Mouse (Mus musculus): Measurements from ENCODE around the gene Atf7. TPM values are rescaled to one million over a fixed set of nuclear protein-coding genes. Genes with fewer than 3 reads are reported as not detected.
"Not testable (repeated sequence)": the region's sequence is repeated elsewhere in the genome, so short reads cannot be mapped to it uniquely, and the experiment has no call there.

Gene Atf7
- polyA plus RNA-seq, 1 experiment: 84.6 TPM

DNA sequence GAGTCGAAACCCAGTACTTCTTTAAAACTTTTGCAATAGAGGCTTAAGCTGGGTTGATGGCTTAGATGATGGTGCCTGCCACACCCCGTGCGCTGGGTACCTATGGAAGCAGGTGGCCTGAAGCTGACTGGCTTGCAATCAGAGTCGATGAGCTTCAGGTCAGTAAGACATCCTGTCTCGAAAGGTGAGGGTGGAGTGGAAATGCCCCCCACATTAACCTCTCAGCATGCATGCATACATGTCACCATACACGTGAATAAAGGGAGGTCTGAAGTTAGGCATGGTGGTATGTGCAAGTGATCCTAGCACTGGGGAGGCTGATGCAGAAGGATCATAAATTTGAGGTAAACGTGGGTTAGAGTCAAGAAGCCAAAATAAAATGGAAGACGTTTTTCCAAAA, 44.3 kb upstream of the Atf7 start:
- TF ChIP-seq POLR2A (IDR thresholded peaks at IDR 0.05; ENCODE audit: low read depth, low read length) (no peak), CTCF (conservative IDR thresholded peaks at IDR 0.05; ENCODE audit: insufficient read depth, insufficient read length, low read depth, low read length) (no peak)
- Histone ChIP-seq H3K27ac (ENCODE audit: insufficient read depth, low read depth, low read length) (no peak overlapping the region), H3K4me1 (ENCODE audit: control insufficient read depth, insufficient read depth, low read length) (peaks cover 6% of the 10 kb centered on the region), H3K27me3 (replicated peaks; ENCODE audit: control insufficient read depth, insufficient read depth, low read length) (no peaks in the 10 kb centered on the region), H3K36me3 (ENCODE audit: control insufficient read depth, insufficient read depth, low read length) (no peaks in the 10 kb centered on the region), H3K4me3 (ENCODE audit: insufficient read depth, low read depth, low read length) (no peak overlapping the region)
- no peak for DNase-seq
- 61% methylated on average over 8 of the region's 8 CpGs for WGBS

DNA sequence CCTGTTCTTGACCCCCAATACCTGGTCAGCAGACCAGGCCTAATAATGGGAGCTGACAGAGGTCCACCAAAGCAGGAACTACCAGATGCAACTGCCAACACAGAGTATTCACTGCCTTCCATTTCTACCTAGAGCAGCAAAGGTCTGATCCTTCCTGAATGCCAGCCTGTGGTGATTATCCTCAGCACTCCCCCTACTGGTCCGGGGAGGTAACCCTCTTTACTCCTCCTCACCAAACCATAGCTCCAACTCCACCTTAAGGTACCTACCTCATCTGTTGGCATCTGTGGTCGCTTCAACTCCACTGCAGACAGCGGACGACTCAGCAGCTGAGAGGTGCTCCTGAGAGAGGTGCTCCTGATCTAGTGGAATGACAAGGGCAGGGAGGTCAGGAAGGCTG, 40.2 kb upstream of the Atf7 start:
- H3K27me3 ChIP-seq (replicated peaks; ENCODE audit: control insufficient read depth, insufficient read depth, low read length): no peaks in the 10 kb centered on the region
- WGBS: 32% methylated on average over 4 of the region's 4 CpGs
- no peak overlapping the region for H3K4me3 ChIP-seq (ENCODE audit: insufficient read depth, low read depth, low read length)
- peaks cover 10% of the 10 kb centered on the region for H3K36me3 ChIP-seq (ENCODE audit: control insufficient read depth, insufficient read depth, low read length)
- TF ChIP-seq CTCF (conservative IDR thresholded peaks at IDR 0.05; ENCODE audit: insufficient read depth, insufficient read length, low read depth, low read length): peak; percentile 82
- no peak for TF ChIP-seq POLR2A (IDR thresholded peaks at IDR 0.05; ENCODE audit: low read depth, low read length)
- peak; percentile 68 for DNase-seq
- peaks cover 4% of the 10 kb centered on the region for H3K4me1 ChIP-seq (ENCODE audit: control insufficient read depth, insufficient read depth, low read length)
- H3K27ac ChIP-seq (ENCODE audit: insufficient read depth, low read depth, low read length): no peak overlapping the region

DNA sequence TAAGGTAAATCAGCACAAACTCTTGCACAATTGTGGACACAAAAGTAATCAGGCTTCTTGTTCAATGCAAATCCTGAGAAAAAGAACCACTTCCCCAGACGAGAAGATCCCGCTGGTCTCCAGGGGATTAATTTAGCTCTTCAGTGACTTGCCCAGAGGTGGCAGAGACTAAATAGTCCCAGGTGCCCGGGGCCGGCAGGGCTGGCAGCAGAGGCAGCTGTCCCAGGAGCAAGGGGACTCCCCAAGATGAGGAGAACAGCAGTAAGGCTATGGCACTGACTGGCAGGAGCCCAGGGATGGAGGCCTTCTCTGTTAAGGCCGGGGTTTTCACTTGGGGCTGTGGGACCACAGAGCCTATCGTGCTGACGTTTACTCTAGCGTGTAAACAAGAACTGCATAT, 38.6 kb upstream of the Atf7 start:
- Histone ChIP-seq H3K4me3 (ENCODE audit: insufficient read depth, low read depth, low read length) (no peak overlapping the region), H3K27ac (ENCODE audit: insufficient read depth, low read depth, low read length) (no peak overlapping the region), H3K27me3 (replicated peaks; ENCODE audit: control insufficient read depth, insufficient read depth, low read length) (no peaks in the 10 kb centered on the region), H3K4me1 (ENCODE audit: control insufficient read depth, insufficient read depth, low read length) (no peaks in the 10 kb centered on the region), H3K36me3 (ENCODE audit: control insufficient read depth, insufficient read depth, low read length) (peaks cover 10% of the 10 kb centered on the region)
- TF ChIP-seq CTCF (conservative IDR thresholded peaks at IDR 0.05; ENCODE audit: insufficient read depth, insufficient read length, low read depth, low read length): no peak
- no peak for TF ChIP-seq POLR2A (IDR thresholded peaks at IDR 0.05; ENCODE audit: low read depth, low read length)
- 86% methylated on average over 8 of the region's 8 CpGs for WGBS
- no peak for DNase-seq

DNA sequence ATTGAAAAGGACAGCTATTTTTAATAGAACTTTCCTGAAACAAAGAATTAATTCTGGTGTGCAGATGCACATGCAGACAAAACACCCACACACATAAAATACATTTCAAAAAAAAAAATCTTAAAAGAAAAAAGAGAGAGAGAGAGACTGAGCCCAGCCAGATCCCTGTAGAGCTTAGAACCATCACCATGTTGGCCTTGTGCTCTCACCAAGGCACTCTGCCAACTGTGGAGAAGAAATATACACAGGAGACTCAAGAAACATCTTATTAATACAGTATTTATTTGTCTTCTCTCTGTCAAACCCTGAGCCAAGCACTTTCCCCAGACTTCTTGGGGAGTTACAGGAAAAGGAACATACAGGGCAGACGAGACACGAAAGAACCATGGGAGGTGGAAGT, 37.3 kb upstream of the Atf7 start:
- H3K27ac ChIP-seq (ENCODE audit: insufficient read depth, low read depth, low read length); H3K27me3 ChIP-seq (replicated peaks; ENCODE audit: control insufficient read depth, insufficient read depth, low read length); H3K4me3 ChIP-seq (ENCODE audit: insufficient read depth, low read depth, low read length); H3K4me1 ChIP-seq (ENCODE audit: control insufficient read depth, insufficient read depth, low read length); DNase-seq; H3K36me3 ChIP-seq (ENCODE audit: control insufficient read depth, insufficient read depth, low read length): not testable (repeated sequence)
- 76% methylated on average over 2 of the region's 2 CpGs for WGBS

DNA sequence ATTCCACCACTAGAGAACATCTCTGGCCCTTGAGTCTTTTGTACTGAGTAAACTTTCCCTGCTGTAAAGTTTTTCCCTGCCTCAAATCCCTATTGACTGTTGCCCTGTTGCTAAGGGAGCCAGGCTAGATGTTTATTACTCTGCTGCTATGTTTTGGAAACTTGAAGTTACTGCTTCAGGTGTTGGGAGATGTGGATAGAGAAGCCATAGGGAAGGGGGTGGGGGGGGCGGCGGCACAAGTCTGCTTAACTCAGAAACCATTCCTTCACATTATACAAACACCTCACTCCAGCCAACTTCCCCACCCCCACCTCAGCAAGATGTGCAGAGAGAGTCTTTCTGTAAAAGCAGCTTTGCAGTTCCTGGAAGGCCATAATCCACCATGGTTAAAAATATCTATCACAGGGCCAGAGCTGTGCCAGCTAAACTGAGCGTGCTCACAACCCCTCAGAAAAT, 32.7 kb upstream of the Atf7 start:
- Histone ChIP-seq H3K27me3 (replicated peaks; ENCODE audit: control insufficient read depth, insufficient read depth, low read length) (no peaks in the 10 kb centered on the region), H3K27ac (ENCODE audit: insufficient read depth, low read depth, low read length) (no peak overlapping the region), H3K4me1 (ENCODE audit: control insufficient read depth, insufficient read depth, low read length) (no peaks in the 10 kb centered on the region), H3K4me3 (ENCODE audit: insufficient read depth, low read depth, low read length) (no peak overlapping the region), H3K36me3 (ENCODE audit: control insufficient read depth, insufficient read depth, low read length) (peaks cover 5% of the 10 kb centered on the region; the same call in 1 of the 2 replicates)
- TF ChIP-seq POLR2A (IDR thresholded peaks at IDR 0.05; ENCODE audit: low read depth, low read length) (no peak), CTCF (conservative IDR thresholded peaks at IDR 0.05; ENCODE audit: insufficient read depth, insufficient read length, low read depth, low read length) (no peak)
- 78% methylated on average over 3 of the region's 3 CpGs for WGBS
- peak; percentile 4 for DNase-seq

DNA sequence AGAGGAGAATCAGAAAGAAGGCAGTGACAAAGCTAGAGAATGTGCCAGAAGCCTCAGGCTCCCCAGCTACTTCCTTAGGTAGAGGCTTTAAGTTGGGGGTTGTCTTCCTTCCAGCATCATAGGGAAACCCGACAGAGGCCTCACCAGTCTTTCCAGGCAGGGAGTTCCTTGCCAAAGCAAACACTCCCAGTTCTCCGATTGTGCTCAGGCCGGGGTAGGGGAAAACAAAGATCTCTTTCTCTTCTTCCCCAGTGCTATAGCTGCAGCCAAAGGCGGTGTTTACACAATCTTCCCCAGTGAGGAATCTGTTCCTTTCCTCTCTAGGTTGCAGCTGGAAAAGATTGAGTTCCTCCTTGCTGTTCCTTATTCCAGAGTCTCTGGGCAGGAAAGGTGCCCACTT, 31.4 kb upstream of the Atf7 start:
- peaks cover 5% of the 10 kb centered on the region; the same call in 1 of the 2 replicates for H3K36me3 ChIP-seq (ENCODE audit: control insufficient read depth, insufficient read depth, low read length)
- H3K4me3 ChIP-seq (ENCODE audit: insufficient read depth, low read depth, low read length): no peak overlapping the region
- 36% methylated on average over 4 of the region's 4 CpGs for WGBS
- H3K27ac ChIP-seq (ENCODE audit: insufficient read depth, low read depth, low read length): no peak overlapping the region
- H3K27me3 ChIP-seq (replicated peaks; ENCODE audit: control insufficient read depth, insufficient read depth, low read length): no peaks in the 10 kb centered on the region
- TF ChIP-seq POLR2A (IDR thresholded peaks at IDR 0.05; ENCODE audit: low read depth, low read length) (no peak), CTCF (conservative IDR thresholded peaks at IDR 0.05; ENCODE audit: insufficient read depth, insufficient read length, low read depth, low read length) (no peak)
- H3K4me1 ChIP-seq (ENCODE audit: control insufficient read depth, insufficient read depth, low read length): no peaks in the 10 kb centered on the region
- DNase-seq: no peak

DNA sequence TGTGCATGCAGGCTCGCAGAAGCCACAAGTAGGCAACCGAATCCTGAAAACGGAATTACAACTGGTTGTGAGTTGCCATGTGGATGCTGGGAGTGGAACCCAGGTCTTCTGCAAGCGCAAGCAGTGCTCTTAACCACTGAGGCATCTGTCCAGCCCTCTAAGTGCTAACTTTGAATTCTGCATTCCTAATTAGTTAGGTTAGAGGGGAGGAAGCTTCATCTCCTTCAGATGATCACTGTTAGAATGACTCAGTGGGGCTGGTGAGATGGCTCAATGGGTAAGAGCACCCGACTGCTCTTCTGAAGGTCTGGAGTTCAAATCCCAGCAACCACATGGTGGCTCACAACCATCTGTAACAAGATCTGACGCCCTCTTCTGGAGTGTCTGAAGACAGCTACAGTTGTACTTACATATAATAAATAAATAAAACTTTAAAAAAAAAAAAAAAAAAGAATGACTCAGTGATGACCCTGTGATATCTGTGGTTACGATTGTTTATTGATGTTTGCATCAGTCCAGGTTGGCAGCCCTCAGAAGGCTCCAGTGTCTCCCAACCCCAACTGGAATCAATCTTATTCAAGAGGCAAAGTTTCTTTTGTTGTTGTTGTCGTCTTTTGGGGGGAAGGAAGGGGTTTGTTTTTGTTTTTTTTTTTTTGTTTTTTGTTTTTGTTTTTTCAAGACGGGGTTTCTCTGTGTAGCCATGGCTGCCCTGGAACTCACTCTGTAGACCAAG, 26.8 kb upstream of the Atf7 start:
- H3K4me1 ChIP-seq (ENCODE audit: control insufficient read depth, insufficient read depth, low read length); H3K36me3 ChIP-seq (ENCODE audit: control insufficient read depth, insufficient read depth, low read length); H3K27me3 ChIP-seq (replicated peaks; ENCODE audit: control insufficient read depth, insufficient read depth, low read length); H3K4me3 ChIP-seq (ENCODE audit: insufficient read depth, low read depth, low read length); DNase-seq; H3K27ac ChIP-seq (ENCODE audit: insufficient read depth, low read depth, low read length): not testable (repeated sequence)
- WGBS: 80% methylated on average over 9 of the region's 9 CpGs

All from kidney, adult 2 months (tissue).